Mouse (Mus musculus) bone marrow macrophage, adult 2 months (primary cell): Measurements from ENCODE around the gene Ep400. TPM values are rescaled to one million over a fixed set of nuclear protein-coding genes. Genes with fewer than 3 reads are reported as not detected.

ENCODE experiments used
- H3K27ac ChIP-seq: 2 replicates; pipeline ENCODE4 v1.5.1; 2012; ENCODE audit warnings: low read depth, low read length; ENCODE audit not compliant: insufficient read depth
- H3K4me1 ChIP-seq: 2 replicates; pipeline ENCODE4 v1.6.1; 2012; ENCODE audit warnings: low read length; ENCODE audit not compliant: control insufficient read depth, insufficient read depth
- H3K4me3 ChIP-seq: 2 replicates; pipeline ENCODE4 v1.5.1; 2012; ENCODE audit warnings: mild to moderate bottlenecking, low read length, moderate library complexity; ENCODE audit not compliant: insufficient read depth
- CTCF ChIP-seq: IDR thresholded peaks from 2 replicates; pipeline ENCODE4 v1.5.1; 2012; ENCODE audit warnings: low read depth, mild to moderate bottlenecking, low read length, moderate library complexity
- POLR2A ChIP-seq: IDR thresholded peaks from 2 replicates; pipeline ENCODE4 v1.6.1; 2012; ENCODE audit warnings: mild to moderate bottlenecking, low read depth, low read length, borderline replicate concordance
- polyA plus RNA-seq: library from polyadenylated mRNA; stranded (reverse); fragments of >200 nt; gene quantifications from 2 replicates; pipeline ENCODE4 v1.2.4, GENCODE M21; 2012; ENCODE audit not compliant: missing spikeins, insufficient read depth, insufficient read length

Ep400 gene
- polyA plus RNA-seq: 27.9 and 31.5 TPM in 2 replicates

DNA sequence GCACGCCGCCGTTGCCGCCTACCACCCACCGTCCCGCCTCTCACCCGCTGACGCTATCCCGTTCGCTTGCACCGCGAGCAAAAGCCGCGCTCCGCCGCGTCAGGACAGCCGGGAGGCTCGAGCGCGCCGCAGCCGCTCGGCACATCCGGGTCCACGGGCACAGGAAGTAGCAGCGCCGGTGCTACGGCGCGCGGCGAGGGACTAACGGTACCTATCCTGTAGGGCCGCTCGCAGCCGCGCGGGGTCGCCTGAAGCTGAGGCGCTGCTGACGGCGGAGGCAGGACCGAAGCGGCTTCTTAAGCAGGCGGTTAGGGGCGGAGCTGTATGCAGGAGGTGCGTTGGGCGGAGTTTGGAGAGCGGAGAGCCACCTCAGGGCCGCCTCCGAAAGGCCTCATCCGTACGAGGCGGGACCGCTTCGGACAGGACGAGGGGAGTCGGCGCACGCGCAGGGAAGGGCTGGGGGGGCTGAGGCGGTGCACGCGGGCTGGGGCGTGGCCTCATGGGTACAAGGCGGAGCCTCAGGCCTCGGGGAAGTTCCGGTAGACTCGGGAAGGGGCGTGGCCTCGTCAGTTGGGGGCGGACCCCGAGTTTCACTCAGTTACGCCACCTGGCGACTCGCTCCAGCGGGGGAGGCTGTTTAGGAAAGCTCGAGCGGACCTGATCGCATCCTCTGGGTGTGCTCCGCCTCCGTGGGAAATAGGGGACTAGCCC, at the start of gene Ep400:
Gene Ep400, minus strand, starts transcription at position 270 of the 711 bp plus-strand sequence.
- H3K27ac ChIP-seq: peak within 1 kb of the TSS; percentile 88
- H3K4me3 ChIP-seq: peak within 1 kb of the TSS; percentile 93
- TF ChIP-seq POLR2A: no peak
- 0 out of 2 replicates have a peak, but pooled peaks have one; percentile 20 for TF ChIP-seq CTCF
- peaks cover 8% of the 10 kb centered on the region for H3K4me1 ChIP-seq

GRCm38 (mm10) chr5:110809667-110810325, 39.3 kb upstream of the Ep400 start, which contains the start of gene Ulk1:
Gene Ulk1 (minus strand): TSS chr5:110810097.
- peaks cover 15% of the 10 kb centered on the region for H3K4me1 ChIP-seq
- H3K27ac ChIP-seq: peak within 1 kb of the TSS; percentile 69
- TF ChIP-seq CTCF: no peak
- peak; percentile 88; the same call in 1 of the 2 replicates for TF ChIP-seq POLR2A
- peak within 1 kb of the TSS; percentile 90 for H3K4me3 ChIP-seq

- H3K27ac ChIP-seq: peak overlapping the region; percentile 83
- peaks cover 15% of the 10 kb centered on the region for H3K4me1 ChIP-seq
Observed at GRCm38 (mm10) chr5:110808821-110809666, 38.5 kb upstream of the Ep400 start.

DNA sequence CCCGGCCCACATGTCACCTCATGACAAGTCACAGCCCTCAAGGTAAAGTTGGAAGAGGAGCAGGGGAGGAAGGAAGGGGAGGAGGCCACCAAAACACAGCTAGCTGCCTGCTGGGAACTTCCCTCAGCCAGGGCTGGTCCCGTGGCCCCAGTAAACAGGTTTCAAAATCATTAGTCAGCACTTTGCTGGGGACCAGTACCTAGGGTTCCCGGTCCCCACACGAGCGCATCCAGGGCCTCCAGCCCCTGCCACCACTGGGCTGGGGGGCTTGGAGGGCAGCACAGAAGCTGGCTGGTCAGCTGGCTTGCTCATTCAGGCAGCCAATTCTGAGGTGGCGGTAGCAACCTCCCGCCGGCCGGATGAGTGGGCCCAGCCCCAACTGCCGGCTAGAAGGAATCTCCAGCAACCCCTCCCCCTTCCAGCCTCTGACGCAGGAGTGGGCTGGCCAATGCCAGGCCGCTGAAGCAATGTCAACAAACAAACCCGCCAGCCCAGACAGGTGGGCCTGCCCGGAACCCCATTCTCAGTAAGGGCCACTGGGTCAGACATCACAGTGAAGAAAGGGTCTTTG, 37.6 kb upstream of the Ep400 start:
- peaks cover 15% of the 10 kb centered on the region for H3K4me1 ChIP-seq
- peak overlapping the region; percentile 83 for H3K27ac ChIP-seq
- TF ChIP-seq CTCF (no peak), POLR2A (0 out of 2 replicates have a peak, but pooled peaks have one; percentile 20)
- peak overlapping the region; percentile 90 for H3K4me3 ChIP-seq

More at GRCm38 (mm10) chr5:110808821-110809666, 38.5 kb upstream of the Ep400 start:
- peak overlapping the region; percentile 90 for H3K4me3 ChIP-seq
- TF ChIP-seq CTCF: no peak
- TF ChIP-seq POLR2A: no peak

DNA sequence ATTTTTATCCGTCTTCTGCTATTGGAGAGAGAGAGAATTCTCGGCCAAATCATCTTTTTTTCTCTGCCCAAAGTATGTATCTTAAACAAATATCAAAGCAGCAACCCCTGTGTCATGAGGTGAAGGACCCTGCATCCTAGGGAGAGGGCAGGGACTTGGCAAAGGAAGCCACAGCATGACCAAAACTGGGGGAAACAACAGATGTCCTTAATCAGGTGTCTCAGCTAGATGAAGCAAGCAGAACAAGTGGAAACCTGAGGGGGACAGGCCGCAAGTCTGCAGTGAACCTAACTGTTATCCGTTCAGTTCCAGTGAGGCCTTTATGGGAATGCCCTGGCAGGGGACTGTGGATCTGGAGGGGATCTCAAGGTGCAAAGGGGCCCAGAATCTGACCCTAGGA, 36.9 kb upstream of the Ep400 start:
- H3K27ac ChIP-seq: peak overlapping the region; percentile 83
- peaks cover 15% of the 10 kb centered on the region for H3K4me1 ChIP-seq
- H3K4me3 ChIP-seq: peak overlapping the region; percentile 90
- TF ChIP-seq POLR2A: no peak
- TF ChIP-seq CTCF: no peak

- TF ChIP-seq POLR2A (no peak), CTCF (no peak)
- Histone ChIP-seq H3K4me1 (peaks cover 15% of the 10 kb centered on the region), H3K4me3 (no peak overlapping the region), H3K27ac (no peak overlapping the region)
Observed at GRCm38 (mm10) chr5:110806676-110807075, 36.2 kb upstream of the Ep400 start.

DNA sequence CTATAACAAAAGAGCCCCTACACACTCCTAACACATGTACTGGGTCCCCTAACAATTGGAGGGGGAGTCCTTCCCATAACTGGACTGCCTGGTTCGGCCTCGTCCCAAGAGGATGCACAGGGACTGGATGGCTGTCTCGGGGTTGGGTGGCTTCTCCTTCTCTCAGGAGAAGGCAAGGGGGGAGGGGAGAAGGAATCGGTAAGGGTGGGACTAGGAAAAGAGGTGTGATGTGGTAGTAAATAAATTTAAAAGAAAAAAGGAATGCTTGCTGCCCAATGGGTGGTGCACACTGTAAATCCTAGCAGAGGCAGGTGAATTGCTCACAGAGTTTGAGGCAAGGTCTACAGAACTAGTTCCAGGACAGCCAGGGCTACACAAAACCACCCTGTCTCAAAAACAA, 35.6 kb upstream of the Ep400 start:
- Histone ChIP-seq H3K4me3 (no peak overlapping the region), H3K4me1 (peaks cover 15% of the 10 kb centered on the region), H3K27ac (no peak overlapping the region)
- no peak for TF ChIP-seq POLR2A
- no peak for TF ChIP-seq CTCF

DNA sequence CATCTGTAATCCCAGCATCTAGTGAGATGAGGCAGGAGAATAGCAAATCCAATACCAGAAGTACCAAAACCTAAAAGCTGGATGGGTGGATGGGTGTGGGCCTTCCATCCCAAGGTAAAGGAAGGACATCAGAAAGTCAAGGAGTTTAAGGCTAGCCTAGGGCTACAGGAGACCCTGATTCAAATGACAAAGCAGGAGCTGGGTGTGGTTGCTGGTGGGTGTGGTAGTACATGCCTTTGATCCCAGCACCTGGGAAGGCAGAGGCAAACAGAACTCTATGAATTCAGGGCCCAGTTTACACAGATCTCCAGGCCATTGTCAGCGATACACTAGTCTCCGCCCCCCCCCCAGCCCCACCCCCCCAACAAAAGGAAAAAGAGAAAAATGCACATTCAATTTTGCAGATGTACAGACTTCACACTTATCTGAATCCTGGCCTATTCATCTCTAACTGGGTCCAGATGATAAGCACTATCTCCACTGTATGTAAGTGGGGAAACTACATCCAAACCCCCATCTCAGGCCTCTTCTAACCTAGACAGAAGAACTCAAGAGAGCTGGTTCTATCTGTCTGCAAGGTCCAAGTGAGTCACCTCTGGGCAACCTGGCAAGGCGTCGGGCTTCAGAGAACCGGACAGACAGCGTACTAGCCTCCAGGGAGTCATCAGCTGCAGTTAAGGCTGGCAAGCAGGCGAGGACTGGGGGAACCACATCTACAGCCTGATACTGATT, 33.7 kb upstream of the Ep400 start:
- TF ChIP-seq CTCF (no peak), POLR2A (no peak)
- Histone ChIP-seq H3K27ac (no peak overlapping the region), H3K4me1 (peaks cover 15% of the 10 kb centered on the region), H3K4me3 (no peak overlapping the region)

DNA sequence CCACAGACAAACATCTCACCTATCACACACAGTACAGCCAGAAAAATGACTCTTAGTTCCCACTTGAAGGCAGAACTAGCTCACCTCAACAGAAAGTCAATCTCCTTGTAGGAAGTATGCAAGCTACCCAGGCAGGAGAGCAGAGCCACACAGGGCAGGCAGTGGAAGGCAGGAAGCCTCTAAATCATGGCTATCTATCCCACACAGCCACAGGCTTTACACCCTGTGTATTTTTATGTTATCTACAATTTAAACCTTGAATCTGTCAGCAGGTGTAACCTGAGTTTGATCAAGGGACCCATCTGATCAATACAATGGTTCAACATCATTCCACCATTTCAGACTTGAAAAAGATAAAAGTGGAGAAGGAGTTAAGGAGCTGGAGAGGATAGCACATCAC, 32.3 kb upstream of the Ep400 start:
- TF ChIP-seq POLR2A: no peak
- TF ChIP-seq CTCF: no peak
- H3K27ac ChIP-seq: no peak overlapping the region
- no peak overlapping the region for H3K4me3 ChIP-seq
- H3K4me1 ChIP-seq: peaks cover 12% of the 10 kb centered on the region

DNA sequence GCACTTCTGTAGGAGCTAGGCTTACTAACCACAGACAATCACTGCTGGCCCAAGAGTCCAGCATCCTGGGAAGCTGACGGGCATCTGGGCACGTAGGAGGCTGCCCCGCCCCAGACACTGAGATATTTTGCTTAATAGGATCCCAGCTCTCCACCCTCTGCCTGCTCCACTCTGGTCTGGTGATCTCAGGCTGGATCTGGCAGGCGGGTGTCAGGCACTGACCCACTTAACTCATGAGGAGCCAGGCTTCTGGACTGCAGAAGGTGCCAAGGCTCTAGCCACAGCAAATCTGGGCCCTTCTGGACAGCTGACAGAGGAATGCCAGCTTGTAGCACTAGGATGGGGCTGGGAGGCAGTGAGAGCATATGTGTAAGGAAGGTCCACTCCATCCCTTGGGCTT, 31.7 kb upstream of the Ep400 start:
- Histone ChIP-seq H3K27ac (no peak overlapping the region), H3K4me1 (peaks cover 6% of the 10 kb centered on the region)

More for the DNA sequence above, 31.7 kb upstream of the Ep400 start:
- TF ChIP-seq CTCF (no peak), POLR2A (no peak)
- no peak overlapping the region for H3K4me3 ChIP-seq
